Mouse (Mus musculus) forebrain, embryonic 15.5 days (tissue): Measurements from ENCODE around the gene Itpripl2. TPM values are rescaled to one million over a fixed set of nuclear protein-coding genes. Genes with fewer than 3 reads are reported as not detected.
A peak's percentile ranks its signal among the peaks of the same experiment; 100 is the strongest.

Source experiments
- ATAC-seq: fragments of 200-750 bp; cut with Nextera tagmentation; replicated peaks from 2 replicates; pipeline ENCODE4 v1.8.0; 2017; ENCODE audit warnings: mild to moderate bottlenecking, moderate TSS enrichment, moderate library complexity
- H3K27ac ChIP-seq: fragments of 300-500 bp; sonication (generic); replicated peaks from 2 replicates; pipeline ENCODE4 v1.5.1; 2015; ENCODE audit warnings: mild to moderate bottlenecking, inconsistent platforms
- H3K27me3 ChIP-seq: fragments of 300-500 bp; sonication (generic); 2 replicates; pipeline ENCODE4 v1.6.1; 2015; ENCODE audit warnings: inconsistent platforms
- H3K36me3 ChIP-seq: fragments of 300-500 bp; sonication (generic); 2 replicates; pipeline ENCODE4 v1.6.1; 2015; ENCODE audit warnings: mild to moderate bottlenecking, inconsistent platforms
- H3K4me1 ChIP-seq: fragments of 300-500 bp; sonication (generic); 2 replicates; pipeline ENCODE4 v1.6.1; 2015; ENCODE audit warnings: inconsistent platforms
- H3K4me2 ChIP-seq: fragments of 300-500 bp; sonication (generic); replicated peaks from 2 replicates; pipeline ENCODE4 v1.6.1; 2015; ENCODE audit warnings: mild to moderate bottlenecking, inconsistent platforms
- H3K4me3 ChIP-seq: fragments of 300-500 bp; sonication (generic); 2 replicates; pipeline ENCODE4 v1.5.1; 2015; ENCODE audit warnings: mild to moderate bottlenecking, inconsistent platforms
- H3K9ac ChIP-seq: fragments of 300-500 bp; sonication (generic); replicated peaks from 2 replicates; pipeline ENCODE4 v1.6.1; 2015; ENCODE audit warnings: mild to moderate bottlenecking, inconsistent platforms
- H3K9me3 ChIP-seq: fragments of 300-500 bp; sonication (generic); 2 replicates; pipeline ENCODE4 v1.6.1; 2016; ENCODE audit warnings: inconsistent platforms
- WGBS: fragments of 180-500 bp; shearing (Covaris S2); methylation state at CpG from one replicate; pipeline ENCODE4 v1.1.7; 2015; ENCODE audit warnings: mixed read lengths; 5-methylcytosine and 5-hydroxymethylcytosine counted together
- polyA plus RNA-seq: library from polyadenylated mRNA; unstranded; fragments of >200 nt; fragmentation: Nextera tagmentation; extraction: Ambion mirVana; gene quantifications from 2 replicates; pipeline ENCODE4 v1.2.1, GENCODE M21; 2015

The Itpripl2 gene
- polyA plus RNA-seq, 1 experiment from 2014 or later = 0.81 TPM

DNA sequence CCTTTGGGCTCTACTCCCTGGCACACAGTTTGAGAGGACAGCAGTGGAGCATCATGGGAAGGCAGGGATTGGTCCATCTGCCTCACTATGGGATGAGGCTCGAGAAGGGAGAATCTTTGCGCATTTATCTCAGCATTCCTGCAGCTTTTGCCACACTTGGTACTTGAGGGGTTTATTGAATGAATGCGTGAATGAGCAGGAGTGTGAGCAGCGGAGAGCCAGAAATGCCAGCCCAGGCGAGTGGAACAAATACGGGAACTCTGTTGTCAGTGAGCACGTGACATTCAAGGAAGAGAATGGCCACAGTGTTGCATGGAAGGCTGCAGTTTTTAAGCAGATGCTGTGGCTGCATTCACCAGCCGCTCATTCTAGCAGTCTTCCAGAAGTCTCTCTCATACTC is 10.6 kb upstream of the Itpripl2 start:
- no peaks in the 10 kb centered on the region for H3K27me3 ChIP-seq
- H3K9me3 ChIP-seq = no peaks in the 10 kb centered on the region
- H3K4me2 ChIP-seq = peak overlapping the region; percentile 18
- H3K36me3 ChIP-seq = no peaks in the 10 kb centered on the region
- no peak overlapping the region for H3K9ac ChIP-seq
- ATAC-seq = no peak
- H3K27ac ChIP-seq = no peak overlapping the region
- WGBS = 63% methylated on average over 8 of the region's 8 CpGs
- H3K4me1 ChIP-seq = no peaks in the 10 kb centered on the region
- no peak overlapping the region for H3K4me3 ChIP-seq

DNA sequence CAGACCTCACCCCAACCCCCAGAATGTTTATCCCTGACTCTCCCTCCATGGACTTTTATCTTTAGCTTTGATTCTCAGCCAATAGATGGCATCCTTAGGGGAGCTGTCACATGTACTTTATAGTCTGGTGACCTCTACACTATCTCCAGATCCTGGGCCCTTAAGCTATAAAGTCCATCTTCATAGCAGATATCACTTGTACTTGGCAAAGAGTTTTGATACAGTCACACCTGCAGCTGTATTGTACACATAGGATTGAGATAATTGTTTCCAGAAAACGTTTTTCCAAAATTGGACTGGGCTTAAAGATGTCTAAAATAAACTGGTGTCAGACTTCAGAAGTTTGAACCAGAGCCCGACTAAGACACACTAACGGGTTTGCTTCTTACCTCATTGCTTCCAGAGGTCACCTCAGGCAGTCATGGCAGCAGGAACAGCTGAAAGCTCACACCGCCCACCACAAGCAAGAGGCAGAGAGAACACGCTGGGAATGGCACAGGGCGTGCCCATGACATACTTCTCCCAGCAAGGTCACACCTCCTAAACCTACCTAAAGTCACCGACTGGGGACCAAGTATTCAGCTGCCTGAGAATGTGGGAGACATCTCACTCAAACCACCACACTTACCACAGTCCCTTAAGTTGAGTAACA is 8.1 kb upstream of the Itpripl2 start:
- no peak for ATAC-seq
- H3K9ac ChIP-seq = no peak overlapping the region
- H3K27ac ChIP-seq = no peak overlapping the region
- H3K36me3 ChIP-seq = no peaks in the 10 kb centered on the region
- no peaks in the 10 kb centered on the region for H3K4me1 ChIP-seq
- WGBS = 76% methylated on average over 7 of the region's 7 CpGs
- no peak overlapping the region for H3K4me2 ChIP-seq
- no peaks in the 10 kb centered on the region for H3K27me3 ChIP-seq
- H3K9me3 ChIP-seq = no peaks in the 10 kb centered on the region
- H3K4me3 ChIP-seq = no peak overlapping the region

DNA sequence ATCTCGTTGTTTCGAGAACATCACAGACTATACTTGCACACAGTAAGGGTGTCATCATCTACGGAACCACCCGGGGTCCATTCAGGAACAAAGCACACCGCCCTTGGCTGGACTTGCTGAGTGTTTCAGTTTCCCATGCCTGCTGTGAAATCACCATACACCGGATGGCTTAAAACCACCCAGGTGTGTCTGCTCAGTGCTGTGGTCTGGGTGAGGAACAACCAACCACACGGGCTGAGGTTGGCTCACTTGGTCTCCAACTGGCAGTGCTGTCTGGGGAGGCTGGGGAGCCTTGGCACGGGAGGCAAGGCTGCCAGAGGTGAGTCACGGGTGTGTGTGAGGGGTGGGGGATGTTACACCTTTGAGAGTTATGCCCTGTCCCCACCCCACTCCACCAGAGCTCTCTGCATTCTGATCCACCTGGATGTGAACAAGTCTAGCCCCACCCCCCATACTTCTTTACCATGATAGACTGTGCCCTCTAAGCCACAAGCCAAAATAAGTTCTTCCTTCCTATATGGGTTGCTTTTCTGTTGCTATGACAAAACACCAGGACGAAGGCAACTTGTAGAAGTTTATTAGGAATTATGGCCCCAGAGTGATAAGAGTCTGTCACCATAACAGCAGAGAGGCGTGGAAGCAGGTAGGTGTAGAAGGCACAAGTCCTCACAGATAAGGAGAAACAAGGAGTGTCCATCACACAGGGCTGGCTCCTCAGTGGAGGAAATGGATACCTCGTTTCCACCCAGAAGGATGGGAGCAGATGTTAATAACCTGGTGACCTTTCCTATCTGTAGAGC is 7.4 kb upstream of the Itpripl2 start:
- Histone ChIP-seq H3K4me2 (no peak overlapping the region), H3K4me1 (no peaks in the 10 kb centered on the region), H3K9ac (no peak overlapping the region), H3K36me3 (no peaks in the 10 kb centered on the region), H3K27me3 (no peaks in the 10 kb centered on the region), H3K27ac (no peak overlapping the region), H3K9me3 (no peaks in the 10 kb centered on the region), H3K4me3 (no peak overlapping the region)
- 87% methylated on average over 12 of the region's 12 CpGs for WGBS
- ATAC-seq = no peak

DNA sequence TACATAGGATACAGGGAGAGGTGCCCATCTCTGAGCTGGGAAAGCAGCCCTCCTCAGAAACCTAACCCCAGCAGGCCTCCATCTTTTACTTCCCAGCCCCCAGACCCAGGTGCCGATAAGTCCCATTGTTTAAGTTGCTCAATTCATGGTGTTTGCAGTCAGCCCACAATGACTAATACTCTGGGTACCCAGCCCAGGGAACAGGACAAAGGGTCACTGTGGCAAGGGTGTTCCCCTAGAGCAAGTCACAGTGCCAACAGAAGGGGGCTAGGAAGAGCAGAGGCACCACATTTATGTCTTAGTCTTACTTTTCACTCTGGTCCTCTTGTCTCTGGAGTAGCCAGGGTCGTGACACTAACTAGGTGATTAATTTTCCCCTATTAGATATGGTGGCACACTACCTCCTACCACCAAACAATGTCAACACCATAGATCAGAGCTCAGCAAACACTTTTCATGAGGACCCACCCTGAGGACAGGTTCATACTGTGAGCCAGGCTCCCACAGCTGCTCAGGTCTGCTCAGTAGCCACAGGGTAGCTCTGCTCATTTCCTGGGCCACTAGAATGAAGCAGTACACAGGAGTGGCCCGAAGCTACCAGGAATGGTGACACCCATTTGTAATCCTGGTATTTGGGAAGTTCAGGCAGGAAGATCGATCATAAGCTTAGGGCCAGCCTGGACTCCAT is 3.3 kb upstream of the Itpripl2 start:
- Histone ChIP-seq H3K4me3 (no peak overlapping the region), H3K36me3 (no peaks in the 10 kb centered on the region), H3K9ac (no peak overlapping the region), H3K27me3 (peaks cover 33% of the 10 kb centered on the region), H3K4me1 (peaks cover 19% of the 10 kb centered on the region), H3K9me3 (no peaks in the 10 kb centered on the region), H3K4me2 (no peak overlapping the region), H3K27ac (no peak overlapping the region)
- ATAC-seq = no peak
- 69% methylated on average over 4 of the region's 4 CpGs for WGBS

DNA sequence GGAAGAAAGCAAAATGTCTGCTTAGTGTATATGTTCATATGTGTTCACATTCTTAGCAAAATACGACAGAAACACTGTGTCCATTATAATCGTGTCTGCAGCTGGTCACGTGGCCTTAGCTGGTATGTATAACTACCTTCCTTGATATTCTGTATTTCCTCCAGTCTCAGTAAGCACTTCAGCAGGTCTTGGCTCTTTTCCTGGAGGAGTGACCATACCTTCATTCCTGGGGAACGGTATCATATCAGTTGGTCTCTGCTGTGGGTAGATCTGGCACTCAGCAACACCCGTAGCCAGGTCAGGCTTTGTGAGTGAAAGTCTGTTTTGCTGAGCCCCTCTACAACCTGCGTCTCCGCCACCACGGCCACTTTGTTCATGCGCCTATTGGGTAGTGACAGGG is 2.1 kb upstream of the Itpripl2 start:
- 93% methylated on average over 9 of the region's 9 CpGs for WGBS
- Histone ChIP-seq H3K27me3 (peaks cover 42% of the 10 kb centered on the region), H3K4me1 (peaks cover 19% of the 10 kb centered on the region), H3K9me3 (no peaks in the 10 kb centered on the region), H3K4me2 (no peak overlapping the region), H3K4me3 (no peak overlapping the region), H3K9ac (no peak overlapping the region), H3K27ac (no peak overlapping the region), H3K36me3 (no peaks in the 10 kb centered on the region)
- no peak for ATAC-seq

DNA sequence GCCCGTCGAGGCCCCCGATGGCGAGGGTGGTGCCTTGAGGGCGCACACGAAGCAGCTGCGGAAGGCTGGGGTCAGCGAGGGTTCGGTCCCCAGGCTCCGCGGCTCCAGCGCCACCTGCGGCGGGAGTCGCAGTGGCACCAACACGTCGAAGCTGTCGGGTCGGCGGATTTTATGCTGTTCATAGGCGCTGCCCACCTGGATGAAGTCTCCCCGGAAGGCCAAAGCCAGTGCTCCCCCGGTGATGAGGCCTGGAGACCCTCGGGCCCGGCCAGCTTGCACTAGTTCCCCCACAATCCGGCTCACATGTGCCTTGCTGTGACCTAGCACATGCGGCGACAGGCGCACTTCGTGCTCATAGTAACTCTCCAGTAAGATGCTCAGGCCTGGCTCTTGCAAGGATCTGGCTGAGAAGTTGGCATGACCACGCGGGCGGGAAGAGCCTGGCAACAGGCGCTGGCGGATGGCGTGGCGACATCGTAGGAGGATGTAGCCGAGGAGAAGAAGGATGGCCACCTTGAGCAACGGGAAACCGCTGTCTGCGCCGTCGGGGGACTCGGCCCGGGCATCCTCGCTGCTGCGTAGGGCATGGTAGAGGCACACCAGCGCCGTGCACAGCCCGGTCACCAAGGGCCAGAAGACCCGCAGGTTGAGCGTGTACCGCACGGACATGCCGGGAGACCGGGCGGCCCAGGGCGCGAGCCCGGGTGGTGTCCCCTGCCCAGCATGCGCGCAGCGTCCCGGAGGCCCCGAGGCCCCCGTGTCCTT is 927 bp downstream of the Itpripl2 start:
- Histone ChIP-seq H3K36me3 (no peaks in the 10 kb centered on the region), H3K9me3 (no peaks in the 10 kb centered on the region), H3K4me1 (peaks cover 19% of the 10 kb centered on the region), H3K9ac (peak overlapping the region; percentile 54), H3K4me3 (peak overlapping the region; percentile 51), H3K27ac (no peak overlapping the region), H3K4me2 (peak overlapping the region; percentile 91), H3K27me3 (peaks cover 48% of the 10 kb centered on the region)
- ATAC-seq = peak; percentile 57
- 3% methylated on average over 66 of the region's 67 CpGs for WGBS

DNA sequence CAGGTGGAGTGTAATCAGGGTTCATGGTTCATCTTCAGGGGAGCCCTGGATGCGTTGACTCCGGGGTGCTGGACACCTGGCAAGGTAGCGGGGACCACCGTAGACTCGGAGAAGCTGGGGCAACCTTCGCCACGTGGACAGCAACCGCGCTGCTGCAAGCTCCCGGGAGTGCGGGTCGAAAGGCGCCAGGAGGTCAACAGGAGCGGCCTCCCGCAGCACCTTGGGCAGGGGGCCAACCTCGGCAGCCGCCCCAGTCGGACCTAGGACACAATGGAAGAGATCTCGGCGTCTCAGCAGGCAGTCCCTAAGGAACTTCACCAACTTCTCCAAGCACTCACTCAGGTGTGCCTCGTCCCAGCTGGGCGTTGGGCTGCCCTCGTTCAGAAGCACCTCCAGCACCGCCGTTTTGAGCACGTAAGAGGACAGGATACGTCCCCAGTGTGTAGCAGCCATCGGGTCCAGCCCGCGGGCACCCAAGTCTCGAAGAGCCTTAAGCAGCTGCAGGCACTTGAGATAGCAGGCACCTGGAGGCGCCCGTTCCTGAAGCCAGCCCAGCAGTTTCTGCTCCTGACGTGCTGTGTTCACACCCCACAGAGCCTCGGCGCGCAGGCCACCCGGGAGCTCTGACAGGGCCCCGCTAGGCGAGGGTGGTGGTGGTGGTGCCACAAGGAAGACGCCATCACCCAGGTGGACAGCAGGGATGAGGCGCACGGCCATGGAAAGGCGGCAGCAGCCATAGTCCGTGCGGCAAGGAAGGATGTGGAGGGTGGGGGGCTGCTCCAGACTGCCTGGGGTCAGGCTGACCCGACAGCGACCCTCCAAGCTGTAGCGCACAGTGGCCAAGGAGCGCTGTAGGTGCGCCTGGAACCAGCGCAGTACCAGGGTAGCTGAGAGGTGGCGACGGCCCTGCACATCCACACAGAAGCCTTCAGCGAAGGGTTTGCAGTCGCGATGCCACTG is 1.8 kb downstream of the Itpripl2 start:
- H3K27me3 ChIP-seq = peaks cover 48% of the 10 kb centered on the region
- peak overlapping the region; percentile 91; the same call in 1 of the 2 replicates for H3K4me2 ChIP-seq
- no peak overlapping the region for H3K27ac ChIP-seq
- H3K36me3 ChIP-seq = no peaks in the 10 kb centered on the region
- H3K9ac ChIP-seq = no peak overlapping the region
- no peaks in the 10 kb centered on the region for H3K9me3 ChIP-seq
- peaks cover 19% of the 10 kb centered on the region for H3K4me1 ChIP-seq
- WGBS = 15% methylated on average over 57 of the region's 57 CpGs
- peak overlapping the region; percentile 51; the same call in 1 of the 2 replicates for H3K4me3 ChIP-seq
- ATAC-seq = peak; percentile 26; the same call in 1 of the 2 replicates

DNA sequence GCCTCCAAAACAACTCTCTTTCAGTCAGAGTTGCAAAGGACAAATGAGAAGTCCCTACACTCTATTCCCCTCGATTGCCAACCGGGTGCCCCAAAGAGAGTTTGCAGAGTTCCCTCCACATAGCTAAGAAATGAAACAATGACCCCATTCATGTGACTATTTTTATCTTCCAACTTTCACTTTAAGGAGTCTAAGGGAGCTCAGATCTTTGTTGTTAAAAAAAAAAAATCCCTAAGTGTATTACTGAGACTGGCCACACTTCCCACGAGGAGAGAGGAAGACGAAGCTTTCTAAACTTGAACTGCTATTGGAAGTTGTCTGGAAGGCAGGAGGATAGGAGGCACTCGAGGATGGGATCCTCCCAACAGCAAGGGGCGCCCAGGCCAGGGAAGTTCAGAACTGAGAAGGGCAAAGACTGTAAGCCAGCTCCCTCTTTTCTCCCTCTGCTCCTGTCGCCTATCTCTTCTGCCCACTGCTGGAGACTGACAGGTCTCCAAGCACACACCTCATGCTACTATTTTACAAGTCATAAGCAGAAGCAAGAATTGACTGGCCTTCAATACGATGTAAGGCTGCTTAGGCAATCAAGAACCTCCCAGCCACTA is 3.6 kb downstream of the Itpripl2 start:
- Histone ChIP-seq H3K9me3 (no peaks in the 10 kb centered on the region), H3K4me3 (no peak overlapping the region), H3K4me1 (peaks cover 19% of the 10 kb centered on the region), H3K4me2 (no peak overlapping the region), H3K27ac (no peak overlapping the region), H3K27me3 (peaks cover 44% of the 10 kb centered on the region), H3K9ac (no peak overlapping the region), H3K36me3 (no peaks in the 10 kb centered on the region)
- 24% methylated on average over 8 of the region's 8 CpGs for WGBS
- ATAC-seq = no peak

DNA sequence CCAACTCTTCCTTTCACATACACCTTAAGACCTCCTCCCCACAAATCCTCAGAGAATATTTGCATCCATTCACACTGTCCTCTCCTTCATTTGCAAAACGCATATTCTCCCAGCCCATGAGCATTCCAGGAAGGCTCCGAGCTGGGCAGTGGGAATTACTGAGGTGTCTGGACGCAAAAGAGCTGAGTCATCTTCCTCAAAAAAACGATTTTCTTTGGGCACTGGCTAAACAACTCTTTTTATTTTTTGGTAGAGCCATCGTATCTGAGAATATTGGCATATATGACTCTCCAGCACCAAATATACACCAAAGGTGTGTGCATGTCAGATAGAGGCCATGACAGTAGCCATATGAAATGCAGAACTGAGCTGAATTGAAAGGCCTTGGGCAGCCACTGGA is 4.9 kb downstream of the Itpripl2 start:
- Histone ChIP-seq H3K9ac (no peak overlapping the region), H3K36me3 (no peaks in the 10 kb centered on the region), H3K27ac (no peak overlapping the region), H3K9me3 (no peaks in the 10 kb centered on the region), H3K4me2 (no peak overlapping the region), H3K4me1 (peaks cover 16% of the 10 kb centered on the region), H3K4me3 (no peak overlapping the region), H3K27me3 (peaks cover 34% of the 10 kb centered on the region)
- 65% methylated on average over 5 of the region's 5 CpGs for WGBS
- ATAC-seq = no peak

DNA sequence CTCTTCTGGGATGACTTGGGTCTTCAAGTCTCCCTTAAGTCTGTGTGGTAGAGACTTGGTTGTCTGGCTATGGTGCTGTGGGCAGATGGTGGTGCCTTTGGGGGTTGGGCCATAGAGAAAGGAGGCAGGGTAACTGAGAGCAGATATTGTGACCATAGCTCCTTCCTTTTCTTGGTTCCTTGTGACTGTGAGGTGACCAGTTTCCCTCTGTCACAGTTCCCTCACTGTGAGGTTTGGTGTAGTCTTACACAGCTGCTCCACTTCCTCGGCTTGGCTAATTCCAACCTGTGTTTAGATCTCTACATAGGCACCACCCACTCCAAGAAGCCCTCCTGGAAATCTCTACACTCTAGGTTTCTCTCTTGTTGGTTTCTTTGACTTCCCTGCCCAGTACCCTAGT is 7.8 kb downstream of the Itpripl2 start:
- Histone ChIP-seq H3K9ac (no peak overlapping the region), H3K4me2 (no peak overlapping the region), H3K36me3 (no peaks in the 10 kb centered on the region), H3K4me3 (no peak overlapping the region), H3K4me1 (no peaks in the 10 kb centered on the region), H3K27ac (no peak overlapping the region), H3K27me3 (0 out of 2 replicates have a peak, but pooled peaks cover 6% of the 10 kb centered on the region), H3K9me3 (no peaks in the 10 kb centered on the region)
- no peak for ATAC-seq
- WGBS = 96% methylated on average over 1 of the region's 1 CpGs

DNA sequence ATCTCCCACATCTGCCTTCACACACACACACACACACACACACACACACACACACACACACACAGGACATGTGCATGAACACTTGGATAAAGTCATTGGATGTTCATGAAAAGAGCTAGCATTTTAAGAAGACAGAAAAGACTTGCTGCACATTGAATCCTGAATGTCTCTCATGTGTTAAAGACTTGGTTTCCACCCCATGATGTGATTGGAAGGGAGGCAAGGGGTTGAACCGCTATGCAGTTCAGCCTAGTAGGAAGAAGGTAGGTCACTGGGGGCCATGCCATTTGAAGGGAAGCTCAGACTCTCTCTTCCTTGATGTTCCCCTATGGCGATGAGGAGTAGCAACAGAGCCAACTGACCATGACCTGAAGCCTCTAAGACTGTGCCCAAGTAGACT is 9.8 kb downstream of the Itpripl2 start:
- ATAC-seq = no peak
- no peak overlapping the region for H3K9ac ChIP-seq
- no peaks in the 10 kb centered on the region for H3K27me3 ChIP-seq
- no peaks in the 10 kb centered on the region for H3K4me1 ChIP-seq
- H3K4me3 ChIP-seq = no peak overlapping the region
- H3K36me3 ChIP-seq = no peaks in the 10 kb centered on the region
- WGBS = 93% methylated on average over 2 of the region's 2 CpGs
- no peak overlapping the region for H3K27ac ChIP-seq
- H3K4me2 ChIP-seq = no peak overlapping the region
- no peaks in the 10 kb centered on the region for H3K9me3 ChIP-seq
